Mouse (Mus musculus): ENCODE results near the gene Samd14. TPM values are rescaled to one million over a fixed set of nuclear protein-coding genes. Genes with fewer than 3 reads are reported as not detected.

Samd14 gene
- polyA plus RNA-seq, 1 experiment from 2014 or later = 5.4 TPM

GRCm38 (mm10) chr11:94987851-94988250 lies 21.8 kb upstream of the Samd14 start:
- no peak for DNase-seq (ENCODE audit: low spot score)
- 80% methylated on average over 8 of the region's 8 CpGs for WGBS
- H3K36me3 ChIP-seq (ENCODE audit: insufficient read depth, low read length) = no peaks in the 10 kb centered on the region
- no peak overlapping the region for H3K4me3 ChIP-seq (ENCODE audit: low read depth, low read length)
- H3K4me2 ChIP-seq (replicated peaks; ENCODE audit: low read depth, low read length) = no peak overlapping the region
- no peaks in the 10 kb centered on the region for H3K27me3 ChIP-seq (replicated peaks; ENCODE audit: insufficient read depth, low read length)
- peaks cover 14% of the 10 kb centered on the region; the same call in 1 of the 2 replicates for H3K4me1 ChIP-seq (ENCODE audit: insufficient read depth, low read depth, low read length)
- no peak overlapping the region for H3K27ac ChIP-seq (ENCODE audit: low read length)
- TF ChIP-seq CTCF (IDR thresholded peaks at IDR 0.05) (no peak), EP300 (IDR thresholded peaks at IDR 0.05) (no peak)
- no peak overlapping the region for H3K9ac ChIP-seq (replicated peaks; ENCODE audit: low read depth)
- no peaks in the 10 kb centered on the region for H3K9me3 ChIP-seq (ENCODE audit: low read length)
- no peak for ATAC-seq

GRCm38 (mm10) chr11:94988780-94989561 lies 20.7 kb upstream of the Samd14 start:
- Histone ChIP-seq H3K4me3 (ENCODE audit: low read depth, low read length) (peak overlapping the region; percentile 47), H3K27me3 (replicated peaks; ENCODE audit: insufficient read depth, low read length) (no peaks in the 10 kb centered on the region), H3K9ac (replicated peaks; ENCODE audit: low read depth) (peak overlapping the region; percentile 16; the same call in 1 of the 2 replicates), H3K4me2 (replicated peaks; ENCODE audit: low read depth, low read length) (peak overlapping the region; percentile 94), H3K4me1 (ENCODE audit: insufficient read depth, low read depth, low read length) (peaks cover 25% of the 10 kb centered on the region; the same call in 1 of the 2 replicates), H3K36me3 (ENCODE audit: insufficient read depth, low read length) (no peaks in the 10 kb centered on the region), H3K27ac (ENCODE audit: low read length) (peak overlapping the region; percentile 87), H3K9me3 (ENCODE audit: low read length) (no peaks in the 10 kb centered on the region)
- TF ChIP-seq CTCF (IDR thresholded peaks at IDR 0.05) (no peak), EP300 (IDR thresholded peaks at IDR 0.05) (no peak)
- DNase-seq (ENCODE audit: low spot score) = no peak
- 15% methylated on average over 10 of the region's 10 CpGs for WGBS
- no peak for ATAC-seq

GRCm38 (mm10) chr11:94989562-94990017 lies 20.1 kb upstream of the Samd14 start:
- TF ChIP-seq CTCF (IDR thresholded peaks at IDR 0.05) = peak; percentile 35
- TF ChIP-seq EP300 (IDR thresholded peaks at IDR 0.05) = peak; percentile 42; the same call in 1 of the 2 replicates
- Histone ChIP-seq H3K36me3 (ENCODE audit: insufficient read depth, low read length) (no peaks in the 10 kb centered on the region), H3K4me3 (ENCODE audit: low read depth, low read length) (peak overlapping the region; percentile 47), H3K4me1 (ENCODE audit: insufficient read depth, low read depth, low read length) (peaks cover 31% of the 10 kb centered on the region; the same call in 1 of the 2 replicates), H3K9ac (replicated peaks; ENCODE audit: low read depth) (peak overlapping the region; percentile 16; the same call in 1 of the 2 replicates), H3K4me2 (replicated peaks; ENCODE audit: low read depth, low read length) (peak overlapping the region; percentile 94), H3K27ac (ENCODE audit: low read length) (peak overlapping the region; percentile 87), H3K27me3 (replicated peaks; ENCODE audit: insufficient read depth, low read length) (no peaks in the 10 kb centered on the region), H3K9me3 (ENCODE audit: low read length) (no peaks in the 10 kb centered on the region)
- WGBS = 1% methylated on average over 12 of the region's 12 CpGs
- ATAC-seq = peak; percentile 67
- peak; percentile 95 for DNase-seq (ENCODE audit: low spot score)

- peaks cover 38% of the 10 kb centered on the region; the same call in 1 of the 2 replicates for H3K4me1 ChIP-seq (ENCODE audit: insufficient read depth, low read depth, low read length)
These were observed 19.5 kb upstream of the Samd14 start for GRCm38 (mm10) chr11:94990102-94990748.

GRCm38 (mm10) chr11:94990749-94991577 lies 18.7 kb upstream of the Samd14 start, which contains the start of gene Ppp1r9b:
Ppp1r9b (plus strand) TSS chr11:94991035.
- Histone ChIP-seq H3K4me2 (replicated peaks; ENCODE audit: low read depth, low read length) (peak within 1 kb of the TSS; percentile 94), H3K27me3 (replicated peaks; ENCODE audit: insufficient read depth, low read length) (no peaks in the 10 kb centered on the region), H3K9ac (replicated peaks; ENCODE audit: low read depth) (peak within 1 kb of the TSS; percentile 68), H3K4me3 (ENCODE audit: low read depth, low read length) (peak within 1 kb of the TSS; percentile 87), H3K9me3 (ENCODE audit: low read length) (no peaks in the 10 kb centered on the region), H3K4me1 (ENCODE audit: insufficient read depth, low read depth, low read length) (peaks cover 39% of the 10 kb centered on the region; the same call in 1 of the 2 replicates), H3K27ac (ENCODE audit: low read length) (peak within 1 kb of the TSS; percentile 87), H3K36me3 (ENCODE audit: insufficient read depth, low read length) (no peaks in the 10 kb centered on the region)
- ATAC-seq (peak; percentile 81), DNase-seq (ENCODE audit: low spot score) (peak; percentile 96)
- 3% methylated on average over 57 of the region's 69 CpGs for whole genome bisulfite sequencing
- TF ChIP-seq EP300 (IDR thresholded peaks at IDR 0.05) (no peak), CTCF (IDR thresholded peaks at IDR 0.05) (peak; percentile 78)

More at GRCm38 (mm10) chr11:94990102-94990748, 19.5 kb upstream of the Samd14 start:
- Histone ChIP-seq H3K27me3 (replicated peaks; ENCODE audit: insufficient read depth, low read length) (no peaks in the 10 kb centered on the region), H3K9me3 (ENCODE audit: low read length) (no peaks in the 10 kb centered on the region), H3K27ac (ENCODE audit: low read length) (peak overlapping the region; percentile 87), H3K4me2 (replicated peaks; ENCODE audit: low read depth, low read length) (peak overlapping the region; percentile 94), H3K36me3 (ENCODE audit: insufficient read depth, low read length) (no peaks in the 10 kb centered on the region), H3K4me3 (ENCODE audit: low read depth, low read length) (peak overlapping the region; percentile 87), H3K9ac (replicated peaks; ENCODE audit: low read depth) (0 out of 2 replicates have a peak overlapping the region, but pooled peaks have one; percentile 8)
- ATAC-seq (no peak), DNase-seq (ENCODE audit: low spot score) (no peak)
- no peak for TF ChIP-seq CTCF (IDR thresholded peaks at IDR 0.05)
- peak; percentile 33; the same call in 1 of the 2 replicates for TF ChIP-seq EP300 (IDR thresholded peaks at IDR 0.05)
- 45% methylated on average over 6 of the region's 6 CpGs for whole genome bisulfite sequencing

Data from lung, postnatal 0 days (tissue).